Mouse (Mus musculus): Measurements from ENCODE around the gene Fn3k.

Fn3k gene

DNA sequence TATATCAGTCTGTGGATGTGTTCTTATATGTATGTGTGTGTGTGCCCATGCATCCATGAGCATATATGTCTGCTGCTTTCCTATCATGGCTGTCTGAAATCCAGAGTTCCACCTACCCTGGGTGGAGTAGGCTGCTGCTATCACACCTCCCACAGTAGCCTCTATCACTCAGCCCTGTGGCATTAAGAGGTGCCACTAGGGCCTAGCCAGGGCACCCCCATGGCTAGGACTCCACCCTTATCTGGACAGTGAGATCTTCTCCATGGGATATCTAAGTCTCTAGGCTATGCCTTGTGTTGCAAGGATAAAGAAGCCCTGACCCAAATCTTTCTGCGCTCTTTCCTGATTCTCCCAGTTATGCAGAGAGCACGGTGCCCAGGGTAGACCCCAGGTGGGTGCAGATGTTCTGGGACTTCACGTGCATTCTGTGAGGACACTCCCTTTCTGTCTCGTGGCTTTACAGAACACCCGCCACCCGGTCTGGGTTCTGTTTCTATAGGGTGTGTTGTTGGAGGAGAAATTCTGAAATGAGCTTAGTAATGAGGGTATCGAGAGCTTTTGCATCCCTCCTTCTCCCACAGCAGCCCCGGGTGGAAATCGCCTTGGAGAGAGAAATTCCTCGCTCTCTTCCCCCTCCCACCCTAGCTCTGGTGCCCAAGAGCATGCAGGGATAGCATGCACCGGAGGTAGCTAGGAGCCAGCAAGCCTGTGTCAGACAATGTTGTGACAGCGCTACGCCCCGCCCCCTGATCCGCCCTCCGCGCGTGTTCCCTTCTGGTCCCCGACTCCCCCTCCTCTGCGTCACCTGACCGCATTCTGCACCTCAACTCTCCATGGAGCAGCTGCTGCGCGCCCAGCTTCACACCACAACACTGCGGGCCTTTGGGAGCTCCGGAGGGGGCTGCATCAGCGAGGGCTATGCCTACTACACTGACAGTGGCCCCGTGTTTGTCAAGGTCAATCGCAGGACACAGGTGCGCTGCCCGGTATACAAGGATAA, at the start of gene Fn3k:
Fn3k (plus strand) TSS at position 758 of the 1,000 bp plus-strand sequence.
- DNase-seq = peak; percentile 96 to 99

DNA sequence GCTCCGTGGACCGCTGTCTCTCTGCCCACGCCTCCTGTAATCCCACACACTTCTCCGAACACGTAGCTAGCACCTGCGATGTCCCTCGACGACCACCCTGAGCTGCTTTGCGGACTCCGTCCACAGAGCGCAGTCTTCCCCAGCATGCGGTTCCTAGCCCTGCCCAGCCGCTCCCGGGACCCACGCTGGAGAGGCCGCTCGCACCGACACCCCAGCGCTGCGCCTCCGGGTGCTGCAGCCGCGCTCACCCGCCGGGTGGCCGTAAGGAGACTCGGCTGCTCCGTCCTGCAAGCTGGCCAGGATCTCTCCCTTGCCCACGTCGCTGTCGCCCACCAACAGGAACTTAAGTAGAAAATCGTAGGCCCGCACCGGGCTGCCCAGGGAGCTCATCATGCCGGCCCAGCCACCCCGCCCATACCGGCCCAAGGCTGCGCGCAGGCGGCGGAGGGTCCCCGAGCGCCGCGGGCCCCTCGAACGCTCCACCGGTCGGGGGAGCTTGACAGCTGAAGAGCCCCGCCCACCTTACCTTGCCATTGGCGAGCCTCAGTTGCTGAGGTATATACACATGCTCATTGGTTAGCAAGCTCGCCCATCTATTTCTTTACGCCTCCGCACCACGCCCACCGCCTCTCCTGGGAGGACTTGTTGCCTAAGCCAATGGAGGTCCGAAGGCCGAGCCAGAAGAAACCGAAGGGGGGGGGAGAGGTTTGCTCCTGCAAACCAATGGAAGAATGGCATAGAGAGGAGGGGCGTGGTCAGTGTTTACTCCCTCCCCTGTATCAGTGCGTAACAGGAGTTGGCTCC, 46.8 kb upstream of the Fn3k start, which contains the start of gene Rab40b:
Rab40b (minus strand) TSS at position 502 of the 804 bp plus-strand sequence.
- peak; percentile 78 to 91 for DNase-seq

DNA sequence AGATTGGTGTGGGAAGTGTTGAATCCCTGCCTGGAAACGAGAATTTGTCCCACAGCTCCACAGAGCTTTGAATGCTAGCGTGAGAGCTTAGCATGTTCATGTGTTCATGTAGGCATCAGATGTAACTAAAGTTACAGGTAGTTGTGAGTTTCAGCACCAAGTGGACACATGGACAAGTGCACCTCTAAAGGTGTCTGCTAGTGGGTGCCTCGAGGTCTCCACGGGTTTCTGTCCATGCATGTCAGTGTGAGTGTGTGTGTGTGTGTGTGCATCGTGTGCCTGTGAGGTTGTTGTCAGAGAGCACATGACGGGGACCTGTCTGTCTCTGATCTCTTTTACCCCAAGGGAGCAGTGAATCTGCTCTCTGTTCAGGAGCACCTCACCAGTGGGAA, 46.2 kb upstream of the Fn3k start:
- DNase-seq = no peak

DNA sequence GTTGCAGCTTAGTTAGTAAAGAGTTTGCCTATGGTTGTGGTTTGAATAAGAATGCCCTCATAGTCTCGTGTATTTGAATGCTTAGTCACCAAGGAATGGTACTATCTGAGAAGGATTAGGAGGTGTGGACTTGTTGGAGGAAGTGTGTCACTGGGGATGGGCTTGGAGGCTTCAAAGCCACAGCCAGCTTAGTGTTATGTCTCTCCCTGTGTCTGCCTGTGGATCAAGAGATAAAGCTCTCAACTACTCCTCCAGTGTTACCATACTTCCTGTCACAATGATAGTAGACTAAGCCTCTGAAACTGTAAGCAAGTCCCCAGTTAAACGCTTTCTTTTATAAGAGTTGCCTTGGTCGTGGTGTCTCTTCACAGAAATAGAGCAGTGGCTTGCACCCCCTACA, 43.9 kb upstream of the Fn3k start:
- DNase-seq = no peak

DNA sequence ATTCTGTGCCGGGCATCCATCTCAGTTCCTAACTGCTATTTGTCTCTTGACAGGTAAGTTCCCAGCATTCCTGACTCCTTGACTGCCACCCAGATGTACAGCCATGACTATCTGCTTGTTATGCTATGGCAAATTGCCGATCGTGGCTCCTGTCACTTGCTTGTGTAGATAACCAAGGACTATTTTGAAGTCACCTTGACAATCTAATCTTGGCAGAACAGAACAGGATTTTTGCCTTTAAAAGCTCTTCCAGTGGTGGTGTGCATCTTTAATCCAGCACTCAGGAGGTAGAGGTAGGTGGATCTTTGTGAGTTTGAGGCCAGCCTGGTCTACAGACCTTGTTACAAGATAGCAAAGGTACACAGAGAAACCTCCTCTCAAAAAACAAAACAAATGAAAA, 42.3 kb upstream of the Fn3k start:
- DNase-seq = no peak

DNA sequence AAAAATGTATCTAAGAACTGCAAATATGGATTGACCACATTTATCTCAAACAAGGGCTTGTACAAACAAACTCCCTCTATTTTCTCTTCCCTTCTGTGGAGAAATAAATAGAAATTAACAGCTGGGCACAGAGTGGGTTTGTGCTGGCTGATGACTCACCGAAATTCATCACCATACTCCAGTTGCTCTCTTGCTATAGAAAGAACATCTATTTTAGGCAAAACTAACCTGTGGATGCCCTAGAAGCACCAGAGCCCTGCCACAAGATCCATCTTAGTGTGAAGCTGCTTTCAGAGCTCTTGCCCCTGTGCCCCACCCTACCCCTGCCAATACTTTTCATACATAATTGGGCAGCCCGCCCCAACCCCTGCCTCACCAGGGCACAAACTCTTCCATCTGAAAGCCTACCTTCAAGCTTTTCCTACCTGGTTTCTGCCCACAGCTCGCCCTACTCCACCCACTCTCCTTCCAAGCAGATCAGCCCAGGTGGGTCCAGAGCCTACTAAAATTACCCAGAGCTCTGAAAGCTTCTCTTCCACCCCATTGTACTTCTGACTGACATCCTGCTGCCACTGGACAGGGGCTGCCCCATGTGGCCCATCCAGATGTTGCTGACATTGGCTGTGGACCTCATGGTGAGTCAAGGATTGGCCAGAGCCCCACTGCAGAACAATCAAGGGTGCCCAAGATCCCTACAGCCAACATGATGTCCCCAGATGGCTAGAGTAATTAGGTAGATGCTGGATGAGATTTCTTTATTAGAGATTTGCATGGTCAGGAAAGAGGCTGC, 27.2 kb upstream of the Fn3k start:
- DNase-seq = no peak

DNA sequence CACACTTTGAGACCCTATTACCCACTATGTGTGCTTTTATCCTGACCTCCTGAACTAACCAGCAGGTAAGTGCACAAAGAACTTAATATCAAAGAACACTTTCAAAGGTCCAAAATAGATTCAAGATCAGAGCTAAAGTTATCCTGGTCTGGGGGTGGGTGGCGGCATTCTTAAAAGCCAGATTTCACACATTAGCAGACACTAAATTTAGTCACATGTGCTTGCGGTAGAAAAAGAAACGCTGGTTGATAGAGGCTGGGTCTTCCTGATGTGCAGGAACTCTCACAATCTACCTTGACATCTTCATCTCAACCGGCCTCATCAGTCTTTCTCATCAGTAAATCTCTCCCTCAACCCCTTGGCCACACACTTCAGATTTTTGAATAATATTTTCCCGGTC, 20.0 kb upstream of the Fn3k start:
- DNase-seq = no peak

DNA sequence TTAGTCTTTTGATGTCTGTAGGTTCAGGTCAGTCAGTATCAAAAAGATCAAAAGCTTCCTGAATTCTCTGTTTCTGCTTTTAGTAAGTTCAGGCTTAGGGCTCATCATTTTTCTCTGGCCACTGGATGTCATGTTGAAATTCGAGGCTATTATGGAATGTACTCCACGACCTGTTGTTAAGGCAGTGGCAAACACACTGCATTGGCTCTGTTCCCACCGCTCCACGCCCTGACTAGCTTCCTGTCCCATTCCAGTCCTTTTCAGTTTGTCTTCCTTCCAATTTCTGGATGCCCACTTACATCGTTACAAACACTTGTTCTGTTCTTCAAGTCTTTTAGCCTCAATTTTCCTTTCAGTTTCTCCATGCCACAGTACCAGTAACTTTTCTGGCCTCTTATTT, 19.4 kb upstream of the Fn3k start:
- no peak for DNase-seq

DNA sequence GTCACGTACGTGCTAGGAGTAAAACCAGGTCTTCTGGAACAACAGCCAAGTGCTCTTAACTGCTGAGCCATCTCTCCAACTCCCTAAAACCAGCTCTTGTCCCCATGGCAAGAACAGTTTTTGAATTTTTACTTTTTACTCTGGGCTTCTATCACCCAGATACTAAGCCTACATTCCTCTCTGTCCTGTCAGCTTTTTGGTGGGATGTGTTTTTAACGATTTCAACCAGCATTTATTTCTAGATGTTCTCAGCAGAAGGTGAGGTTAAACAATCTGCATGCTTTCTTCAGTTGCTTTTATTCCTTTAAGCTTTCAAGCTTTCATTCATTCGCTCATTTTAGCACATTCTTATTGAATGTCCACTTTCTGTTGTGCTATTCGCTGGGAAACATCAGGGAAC, 16.7 kb upstream of the Fn3k start:
- DNase-seq = no peak

DNA sequence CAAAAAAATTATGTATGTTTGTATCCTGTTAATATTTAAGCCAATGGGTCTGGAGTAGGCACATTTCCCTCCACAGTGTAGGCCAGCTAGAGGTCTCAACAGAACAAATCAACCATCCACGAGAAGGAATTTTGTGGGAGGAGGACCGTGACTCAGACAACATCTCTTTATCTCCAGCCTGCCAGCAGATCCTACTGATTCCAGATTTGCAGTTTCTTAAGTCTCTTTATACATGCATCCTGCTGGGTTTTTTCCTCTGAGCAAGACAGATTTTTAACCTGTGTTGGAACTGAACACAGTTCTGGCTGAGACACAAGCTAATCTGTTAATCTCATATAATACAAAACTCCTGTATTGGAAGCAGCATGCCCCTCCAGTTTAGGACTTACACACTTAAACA, 15.8 kb upstream of the Fn3k start:
- no peak for DNase-seq

DNA sequence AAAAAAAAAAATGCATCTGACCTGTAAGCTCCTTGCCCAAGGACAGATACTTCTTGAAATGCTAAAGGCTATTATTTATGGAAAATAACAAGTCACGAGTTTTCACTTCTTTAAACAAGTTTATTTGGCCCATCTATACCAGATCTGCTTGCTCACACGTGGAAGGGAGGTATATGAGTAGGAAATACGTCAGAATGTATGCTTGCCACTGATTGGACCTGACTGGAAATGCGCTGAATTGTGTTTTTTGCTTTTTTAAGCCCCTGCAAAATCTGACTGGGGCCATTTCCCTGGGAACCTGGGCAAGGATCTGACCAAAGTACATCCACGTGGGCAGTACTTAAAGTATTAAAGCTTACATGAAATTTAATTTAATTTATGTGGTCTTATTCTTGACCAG, 14.3 kb upstream of the Fn3k start:
- DNase-seq = no peak

DNA sequence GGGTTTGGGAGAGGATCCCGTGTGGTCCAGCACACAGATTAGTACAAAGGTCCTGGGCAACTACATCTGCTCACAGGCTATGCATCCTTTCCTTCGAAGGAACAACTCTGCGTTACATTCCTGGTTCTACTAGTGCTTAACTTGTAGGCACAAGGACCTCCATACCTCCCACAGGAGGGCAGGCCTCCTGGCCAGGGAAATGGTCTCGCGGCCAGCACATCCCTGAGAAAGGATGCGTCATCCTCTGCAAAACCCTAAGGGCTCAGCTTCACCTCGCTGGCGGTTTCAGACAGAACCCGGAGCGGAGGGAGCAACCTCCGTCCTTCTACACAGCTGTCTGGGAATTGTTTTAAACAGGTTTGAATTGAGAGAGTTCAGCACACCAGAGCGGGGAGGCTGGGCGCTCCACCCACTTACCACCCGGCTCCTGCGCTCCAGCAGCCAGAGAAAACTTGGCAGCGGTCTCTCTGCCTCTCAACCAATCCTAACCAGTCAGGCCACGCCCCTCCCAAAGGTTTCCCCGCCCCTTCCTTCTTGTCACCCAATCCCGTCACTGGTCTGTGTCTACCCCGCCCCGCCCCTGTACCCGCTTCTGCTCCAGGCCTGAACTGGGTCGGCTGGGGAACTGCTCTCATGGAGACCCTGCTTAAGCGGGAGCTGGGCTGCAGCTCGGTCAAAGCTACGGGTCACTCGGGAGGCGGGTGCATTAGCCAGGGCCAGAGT, 13.7 kb upstream of the Fn3k start, which contains the start of gene Fn3krp:
Fn3krp (plus strand) TSS at position 572 of the 723 bp plus-strand sequence.
- peak; percentile 99 to 100 for DNase-seq

DNA sequence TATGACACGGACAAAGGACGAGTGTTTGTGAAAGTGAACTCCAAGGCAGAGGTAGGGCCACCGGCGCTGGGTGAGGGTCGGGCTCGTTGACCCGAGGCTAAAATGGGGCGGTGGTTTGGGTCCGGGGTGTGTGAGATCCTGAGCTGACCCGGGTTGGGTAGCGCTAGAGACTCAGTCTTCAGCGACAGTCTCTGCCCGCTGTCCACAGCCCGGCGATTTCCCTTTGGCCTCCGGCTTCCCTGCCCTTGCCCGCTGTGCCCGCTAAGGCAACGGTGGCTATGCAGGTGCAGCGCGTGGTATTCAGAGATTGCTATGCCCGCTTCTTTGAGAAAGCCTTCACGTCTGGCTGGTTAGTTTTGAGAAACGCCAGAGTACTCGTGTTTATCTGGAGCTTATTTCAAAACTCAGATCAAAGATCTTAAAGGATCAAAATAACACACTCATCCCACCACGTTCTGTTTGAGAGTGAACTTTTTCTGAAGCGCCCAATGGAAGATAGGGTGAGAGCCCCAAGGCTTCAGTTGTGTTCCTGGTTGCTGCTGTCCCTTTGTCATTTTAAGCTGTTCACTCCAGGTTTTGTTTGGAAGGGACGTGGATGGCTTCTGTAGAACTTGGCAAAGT, 13.1 kb upstream of the Fn3k start:
- DNase-seq = peak in 1 of 2 experiments; percentile 58

DNA sequence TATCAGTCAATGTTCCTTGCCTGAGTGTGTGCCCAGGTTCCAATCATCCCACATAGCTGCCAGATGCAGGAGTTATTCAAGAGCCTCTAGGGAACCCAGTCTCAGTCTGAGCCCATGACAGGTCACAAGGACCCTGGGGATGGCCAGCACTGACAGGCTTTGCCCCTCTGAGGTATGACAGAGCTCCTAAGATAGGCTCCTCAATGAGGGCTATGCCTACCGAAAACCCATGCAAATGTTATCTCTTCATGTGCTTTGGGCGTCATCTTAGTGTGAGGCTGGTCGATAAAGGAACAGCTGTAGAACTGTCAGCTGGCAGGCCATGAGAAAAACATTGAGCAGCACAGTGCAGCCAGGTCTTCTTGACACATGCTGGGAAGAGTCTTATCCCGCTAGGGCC, 1.3 kb upstream of the Fn3k start:
- no peak for DNase-seq

DNA sequence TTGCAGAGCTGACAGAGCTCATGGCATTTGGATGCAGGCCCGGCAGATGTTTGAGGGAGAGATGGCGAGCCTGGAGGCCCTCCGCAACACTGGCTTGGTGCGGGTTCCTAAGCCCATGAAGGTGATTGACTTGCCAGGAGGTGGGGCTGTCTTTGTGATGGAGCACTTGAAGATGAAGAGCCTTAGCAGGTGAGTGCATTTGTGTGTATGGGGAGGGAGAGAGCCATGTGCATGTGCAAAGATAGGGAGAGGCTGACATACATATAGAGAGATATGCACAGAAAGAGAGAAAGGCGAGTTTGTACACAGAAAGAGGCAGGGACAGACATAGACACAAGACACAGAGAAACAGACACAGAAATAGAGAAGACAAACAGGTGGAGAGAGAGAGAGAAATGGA, 2.5 kb downstream of the Fn3k start:
- DNase-seq = no peak

DNA sequence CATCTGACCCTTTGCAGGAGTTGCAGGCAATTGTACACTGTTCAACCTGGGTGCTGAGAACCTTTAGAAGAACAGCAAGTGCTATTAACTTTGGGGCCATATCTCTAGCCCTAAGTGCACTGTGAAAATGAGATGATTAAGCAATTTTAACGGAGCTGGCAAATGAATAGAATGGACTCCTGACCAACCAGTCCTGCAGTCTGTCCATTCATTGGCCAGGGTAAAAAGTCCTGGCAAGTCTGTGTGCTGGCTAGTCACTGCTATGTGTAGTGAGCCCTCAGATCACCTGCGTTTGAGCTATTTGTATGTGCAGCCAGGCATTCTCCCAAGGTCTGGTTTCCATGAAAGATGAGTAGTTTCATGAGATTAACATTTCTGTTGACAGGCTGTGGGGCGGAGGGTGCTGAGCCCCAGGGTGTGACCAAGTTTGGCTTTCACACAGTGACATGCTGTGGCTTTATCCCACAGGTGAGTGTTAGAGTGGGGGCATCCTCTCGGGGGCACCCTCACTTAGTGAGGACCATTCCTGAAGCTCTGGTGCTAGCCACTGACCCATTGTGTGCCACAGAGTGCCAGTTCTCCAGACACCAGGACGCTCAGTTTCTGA, 5.1 kb downstream of the Fn3k start:
- DNase-seq = no peak

DNA sequence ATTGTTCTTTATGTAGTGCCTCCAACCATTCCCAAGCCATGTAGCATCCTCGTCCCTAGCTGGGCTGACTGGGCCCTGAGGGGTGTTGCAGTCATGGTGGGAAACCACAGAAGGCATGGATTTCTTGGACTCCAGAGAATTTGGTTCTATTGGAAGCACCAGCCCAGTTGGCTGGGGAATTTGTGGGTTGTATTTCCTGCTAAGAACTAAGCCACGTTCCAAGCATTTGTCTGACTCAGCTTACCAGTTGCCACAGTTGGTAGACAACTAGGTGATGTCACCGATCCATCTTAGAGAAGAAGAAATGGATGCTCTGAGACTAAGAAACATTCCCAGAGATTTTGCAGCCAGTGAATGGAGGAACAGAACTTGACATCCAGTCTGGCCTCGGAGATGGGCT, 6.9 kb downstream of the Fn3k start:
- no peak for DNase-seq

DNA sequence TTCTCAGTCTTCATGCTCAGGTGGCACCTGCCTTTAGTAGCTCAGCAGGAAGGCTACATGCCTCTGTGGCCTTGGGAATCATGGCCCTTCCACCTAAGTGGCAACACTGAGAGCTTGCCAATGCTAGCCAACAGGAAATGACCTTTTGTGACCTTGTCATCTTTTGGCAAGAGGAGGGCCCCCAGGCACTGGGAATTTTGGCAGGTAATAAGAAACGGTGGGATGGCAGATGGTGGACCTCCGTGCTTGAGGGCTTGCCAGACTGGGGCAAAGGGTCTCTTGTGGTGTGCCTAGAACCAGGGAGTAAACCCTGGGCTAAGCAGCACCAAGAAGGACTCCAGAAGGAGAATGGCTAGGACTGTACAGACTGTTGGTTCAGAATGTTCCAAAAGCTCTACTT, 7.4 kb downstream of the Fn3k start:
- no peak for DNase-seq

DNA sequence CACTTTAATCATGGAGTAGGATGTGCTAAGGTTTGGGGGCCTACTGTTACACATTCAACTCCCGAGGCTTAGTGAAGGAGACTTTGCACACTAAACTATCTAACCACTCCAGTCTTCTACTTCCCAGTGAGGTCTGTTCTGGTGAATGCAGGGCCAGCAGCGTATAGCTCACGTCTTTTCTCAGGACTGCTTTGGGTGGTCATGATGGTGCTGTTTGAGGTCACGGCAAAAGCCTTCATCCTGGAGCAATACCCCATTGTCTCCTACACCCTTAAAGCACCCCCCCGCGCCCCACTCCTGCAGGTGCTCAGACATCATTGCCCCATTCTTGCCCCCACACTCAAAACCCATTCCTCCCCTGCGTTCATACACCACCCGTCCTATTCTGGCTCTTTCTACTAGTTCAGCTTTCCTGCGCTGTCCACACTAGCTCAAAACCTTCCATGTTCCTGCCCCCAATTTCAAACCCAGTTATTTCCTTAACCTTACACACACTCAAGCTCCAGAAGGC, 16.6 kb downstream of the Fn3k start:
- DNase-seq = peak in 1 of 2 experiments; percentile 52

DNA sequence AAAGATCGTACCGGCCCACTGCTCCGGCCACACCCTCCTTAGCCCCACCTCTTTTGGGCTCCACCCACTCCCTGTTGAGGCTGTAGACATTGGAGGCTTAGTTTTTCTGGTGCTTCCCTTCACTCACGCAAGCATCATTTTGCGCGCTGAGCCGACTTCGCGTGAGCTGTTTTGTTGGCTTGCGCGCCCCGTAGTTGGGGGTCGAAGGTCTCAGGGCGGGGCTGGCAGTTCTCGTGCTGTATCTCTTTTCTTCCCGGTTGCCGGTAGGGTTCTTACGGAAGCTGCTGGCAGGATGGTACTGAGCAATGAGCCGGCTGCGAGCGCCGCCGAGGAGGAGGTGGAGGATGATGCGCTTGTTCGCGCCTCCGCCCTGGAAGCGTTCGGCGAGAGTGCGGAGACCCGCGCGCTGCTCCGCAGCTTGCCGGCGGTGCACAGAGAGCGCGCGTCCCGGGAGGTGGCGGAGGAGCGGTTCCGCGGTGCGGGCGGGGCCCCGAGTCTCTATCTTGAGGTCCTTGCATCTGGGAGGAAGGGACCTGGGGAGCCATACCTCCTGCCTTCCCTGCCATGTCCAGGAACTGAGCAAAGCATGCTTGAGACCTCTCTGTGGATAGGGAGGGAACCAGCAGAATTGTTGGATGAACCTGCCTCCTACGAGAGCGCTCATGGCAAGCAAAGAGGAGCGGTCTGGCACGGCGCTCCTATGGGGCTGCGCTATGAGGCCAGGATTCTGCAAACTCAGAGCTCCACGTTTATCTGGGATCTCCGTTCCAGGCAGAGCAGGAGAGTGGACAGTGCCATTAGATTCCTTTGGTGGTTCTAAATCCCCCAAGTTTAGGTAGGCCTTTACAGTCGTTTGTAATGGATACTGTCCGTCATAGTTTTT, 17.3 kb downstream of the Fn3k start, which contains the start of gene Tbcd:
Tbcd (plus strand) TSS at position 197 of the 883 bp plus-strand sequence.
- DNase-seq = peak; percentile 97 to 98
